Mouse (Mus musculus): ENCODE data around the gene Shisa9.

Gene Shisa9

DNA sequence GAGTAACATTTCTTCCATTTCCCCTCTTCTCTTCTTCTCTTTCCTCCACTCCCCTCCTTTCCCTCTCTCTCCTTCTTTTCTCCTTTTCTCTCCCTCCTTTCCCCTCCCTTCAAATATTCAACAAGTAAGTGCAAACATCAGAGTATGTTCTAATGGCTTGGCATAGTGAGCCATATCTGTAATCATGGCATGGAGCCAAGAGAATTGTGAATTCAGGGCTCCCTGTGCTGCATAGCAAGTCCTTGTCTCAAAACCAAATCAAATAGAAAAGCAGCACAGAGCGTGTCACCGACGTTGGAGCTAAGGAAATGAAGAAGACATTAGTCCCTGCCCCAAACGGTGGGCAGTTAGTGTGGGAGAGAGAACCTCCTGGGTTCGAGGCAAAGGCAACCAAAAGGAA is 316.6 kb downstream of the Shisa9 start:
- intact Hi-C loops (cut with DNase I) = no loop called here

DNA sequence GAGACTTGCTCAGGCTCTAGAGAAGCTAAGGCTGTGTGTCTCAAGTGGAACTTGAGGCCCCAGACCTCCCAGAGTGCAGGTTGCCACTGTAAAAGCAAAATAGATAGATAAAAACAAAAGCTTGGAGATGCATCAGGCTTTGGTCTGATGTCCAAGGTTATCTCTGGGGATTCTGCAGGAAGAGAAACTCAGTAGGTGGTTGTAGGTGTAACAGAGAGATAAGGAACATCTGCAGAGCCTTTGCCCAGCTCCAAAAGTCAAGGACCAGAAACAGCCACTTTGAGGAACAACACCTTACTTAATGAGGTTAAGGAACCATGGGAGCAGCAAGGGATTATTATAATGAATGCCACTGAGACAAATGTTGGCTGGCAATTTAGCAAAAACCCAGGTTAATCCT is 319.5 kb downstream of the Shisa9 start:
- intact Hi-C loops (cut with DNase I) = no loop called here

GRCm38 (mm10) chr16:12307318-12307965 is 323.5 kb downstream of the Shisa9 start:
- intact Hi-C loops (cut with DNase I) = no loop called here

DNA sequence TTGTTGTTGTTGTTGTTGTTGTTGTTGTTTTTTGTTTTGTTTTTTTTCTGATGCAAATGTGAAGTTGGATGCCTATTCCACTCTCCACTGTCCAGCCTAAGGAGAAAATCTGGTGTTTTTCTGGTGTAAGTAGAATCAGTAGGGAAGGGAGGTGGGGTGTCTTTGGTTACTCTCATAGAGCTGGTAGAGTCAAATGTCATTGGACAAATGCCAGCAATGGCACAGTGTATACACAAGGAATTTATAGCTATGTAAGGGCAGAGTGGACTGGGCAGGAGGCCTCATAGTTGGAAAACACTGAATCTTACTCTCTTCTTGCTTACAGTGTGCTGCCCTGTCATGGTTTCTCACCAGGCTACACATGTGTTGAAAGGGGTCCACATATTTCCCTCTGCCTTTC is 325.9 kb downstream of the Shisa9 start:
- intact Hi-C loops (cut with DNase I) = no loop called here

DNA sequence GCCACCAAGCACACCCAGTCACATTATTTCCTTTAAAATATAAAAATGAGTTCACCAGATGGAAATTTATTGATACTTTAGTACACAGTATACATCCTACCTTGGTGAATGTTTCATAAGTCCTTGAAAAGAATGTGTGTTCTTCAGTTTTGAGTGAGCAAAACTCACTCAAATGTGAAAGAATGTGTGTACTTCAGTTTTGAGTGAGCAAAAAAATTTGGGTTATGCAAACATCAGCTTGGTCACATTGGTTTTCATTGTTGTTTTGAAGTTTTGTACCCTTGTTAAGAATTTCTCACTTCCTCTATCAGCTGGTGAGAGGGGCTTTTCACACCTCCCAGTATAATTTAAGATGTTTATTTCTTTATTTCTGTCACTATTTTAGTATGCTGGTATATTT is 331.7 kb downstream of the Shisa9 start:
- intact Hi-C loops (cut with DNase I) = no loop called here

All from adrenal gland (tissue).